Mouse (Mus musculus): ENCODE data around the gene Rtbdn.

DNA sequence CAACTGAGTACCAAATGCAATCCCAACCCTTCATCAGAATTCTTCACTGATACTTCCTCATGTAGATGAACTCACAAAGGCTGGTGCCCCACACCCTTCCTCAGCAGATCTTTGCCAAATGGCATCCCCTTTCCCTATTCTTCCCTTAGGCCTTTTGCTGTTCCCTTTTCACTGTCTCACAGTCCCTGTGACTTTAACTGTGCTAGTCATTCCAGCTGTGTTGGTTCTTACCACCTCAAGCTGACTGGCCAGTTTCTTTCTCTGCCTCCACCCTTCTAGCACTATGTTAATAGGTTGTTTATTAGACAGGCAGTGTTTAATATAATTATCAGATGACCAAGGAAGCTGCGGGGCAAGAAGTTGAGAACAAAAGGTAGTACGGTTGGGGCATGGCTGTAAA, 21.9 kb downstream of the Rtbdn start:
- TF ChIP-seq CTCF (IDR thresholded peaks at IDR 0.05; ENCODE audit: borderline replicate concordance, control insufficient read depth, extremely low read depth, insufficient read depth, low read length, poor library complexity): no peak
- no peak for TF ChIP-seq POLR2A (IDR thresholded peaks at IDR 0.05; ENCODE audit: control insufficient read depth, extremely low read depth, insufficient read depth, low read length, poor library complexity)

All from thymus, adult 2 months (tissue).